Mouse (Mus musculus): ENCODE measurements around the gene Snrk.

GRCm38 (mm10) chr9:122091171-122091570 lies 25.9 kb upstream of the Snrk start:
- TF ChIP-seq POLR2A (IDR thresholded peaks at IDR 0.05; ENCODE audit: low read depth, low read length) (no peak), CTCF (IDR thresholded peaks at IDR 0.05; ENCODE audit: borderline replicate concordance, insufficient read depth, low read length) (no peak)
